Mouse (Mus musculus) lung, postnatal 0 days (tissue): ENCODE measurements at regions not wholly inside any gene's neighbourhood (a gene's known extent, or its start where the extent isn't known, plus 50 kb on each side); places are given as distances from the start of the nearest gene placed in this dataset.

Experiments
- ATAC-seq: fragments of 200-750 bp; cut with Nextera tagmentation; 2 replicates; pipeline ENCODE4 v1.8.0; 2017; ENCODE audit warnings: moderate library complexity
- DNase-seq: peaks from one replicate; pipeline ENCODE4 v3.0.0-alpha.2; 2016; ENCODE audit warnings: low spot score
- H3K27ac ChIP-seq: fragments of 300-500 bp; sonication (generic); 2 replicates; pipeline ENCODE4 v1.5.1; 2014; ENCODE audit warnings: antibody characterized with exemption, mild to moderate bottlenecking, low read length, mixed read lengths
- H3K27me3 ChIP-seq: fragments of 300-500 bp; sonication (generic); replicated peaks from 2 replicates; pipeline ENCODE4 v1.6.1; 2014; ENCODE audit warnings: low read length, mixed read lengths; ENCODE audit not compliant: insufficient read depth
- H3K36me3 ChIP-seq: fragments of 300-500 bp; sonication (generic); 2 replicates; pipeline ENCODE4 v1.6.1; 2014; ENCODE audit warnings: low read length, mixed read lengths; ENCODE audit not compliant: insufficient read depth
- H3K4me1 ChIP-seq: fragments of 300-500 bp; sonication (generic); 2 replicates; pipeline ENCODE4 v1.6.1; 2014; ENCODE audit warnings: antibody characterized with exemption, low read depth, low read length, mixed read lengths; ENCODE audit not compliant: insufficient read depth
- H3K4me2 ChIP-seq: fragments of 300-500 bp; sonication (generic); replicated peaks from 2 replicates; pipeline ENCODE4 v1.6.1; 2014; ENCODE audit warnings: low read depth, mild to moderate bottlenecking, low read length, moderate library complexity, mixed read lengths
- H3K4me3 ChIP-seq: fragments of 300-500 bp; sonication (generic); 2 replicates; pipeline ENCODE4 v1.5.1; 2014; ENCODE audit warnings: low read depth, low read length
- H3K9ac ChIP-seq: fragments of 300-500 bp; sonication (generic); replicated peaks from 2 replicates; pipeline ENCODE4 v1.6.1; 2014; ENCODE audit warnings: low read depth, mild to moderate bottlenecking
- H3K9me3 ChIP-seq: fragments of 300-500 bp; sonication (generic); 2 replicates; pipeline ENCODE4 v1.6.1; 2016; ENCODE audit warnings: low read length, mixed read lengths
- CTCF ChIP-seq: IDR thresholded peaks from 2 replicates; pipeline ENCODE4 v1.5.1; 2016; ENCODE audit warnings: antibody characterized with exemption, mild to moderate bottlenecking
- EP300 ChIP-seq: IDR thresholded peaks from 2 replicates; pipeline ENCODE4 v1.6.1; 2016; ENCODE audit warnings: antibody characterized with exemption, mild to moderate bottlenecking, control low read depth
- WGBS: fragments of 180-500 bp; shearing (Covaris S2); extraction: QIAGEN DNeasy Blood & Tissue Kit; methylation state at CpG from one replicate; pipeline ENCODE4 v1.1.7; 2014; 5-methylcytosine and 5-hydroxymethylcytosine counted together

DNA sequence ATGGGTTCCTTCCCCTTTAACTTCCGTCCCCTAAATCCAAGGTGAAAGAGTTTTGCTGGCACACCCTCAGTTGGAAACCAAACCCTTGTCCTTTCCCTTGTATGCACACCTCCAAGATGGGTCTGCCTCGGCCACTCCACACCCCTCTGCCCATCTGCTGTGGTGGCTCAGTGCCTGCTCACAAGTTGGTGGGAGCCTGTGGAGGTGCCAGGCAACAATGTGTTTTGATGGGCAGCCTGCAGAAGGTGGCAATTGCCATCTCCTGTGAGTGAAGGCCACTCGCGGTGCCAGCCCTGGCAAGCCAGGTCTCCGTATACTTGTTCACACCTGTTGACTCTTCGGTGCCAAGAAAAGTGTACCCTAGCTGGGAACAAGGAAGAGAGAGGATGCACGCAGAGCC, 344.8 kb downstream of the Rps6kc1 start:
- Histone ChIP-seq H3K4me2 (no peak overlapping the region), H3K27ac (no peak overlapping the region), H3K9me3 (no peaks in the 10 kb centered on the region), H3K4me1 (no peaks in the 10 kb centered on the region), H3K4me3 (no peak overlapping the region), H3K36me3 (no peaks in the 10 kb centered on the region), H3K27me3 (no peaks in the 10 kb centered on the region), H3K9ac (no peak overlapping the region)
- WGBS: 86% methylated on average over 7 of the region's 7 CpGs
- DNase-seq (no peak), ATAC-seq (no peak)
- no peak for TF ChIP-seq CTCF
- no peak for TF ChIP-seq EP300

- TF ChIP-seq EP300 (no peak), CTCF (no peak)
- H3K4me2 ChIP-seq: no peak overlapping the region
- peak; percentile 40 for ATAC-seq
- peak; percentile 34 for DNase-seq
- no peaks in the 10 kb centered on the region for H3K27me3 ChIP-seq
- H3K27ac ChIP-seq: no peak overlapping the region
- H3K4me1 ChIP-seq: no peaks in the 10 kb centered on the region
- 32% methylated on average over 13 of the region's 13 CpGs for WGBS
- H3K4me3 ChIP-seq: no peak overlapping the region
- no peaks in the 10 kb centered on the region for H3K9me3 ChIP-seq
- H3K36me3 ChIP-seq: no peaks in the 10 kb centered on the region
- no peak overlapping the region for H3K9ac ChIP-seq
These were observed 348.6 kb downstream of the Rps6kc1 start for GRCm38 (mm10) chr1:190562865-190563457.

DNA sequence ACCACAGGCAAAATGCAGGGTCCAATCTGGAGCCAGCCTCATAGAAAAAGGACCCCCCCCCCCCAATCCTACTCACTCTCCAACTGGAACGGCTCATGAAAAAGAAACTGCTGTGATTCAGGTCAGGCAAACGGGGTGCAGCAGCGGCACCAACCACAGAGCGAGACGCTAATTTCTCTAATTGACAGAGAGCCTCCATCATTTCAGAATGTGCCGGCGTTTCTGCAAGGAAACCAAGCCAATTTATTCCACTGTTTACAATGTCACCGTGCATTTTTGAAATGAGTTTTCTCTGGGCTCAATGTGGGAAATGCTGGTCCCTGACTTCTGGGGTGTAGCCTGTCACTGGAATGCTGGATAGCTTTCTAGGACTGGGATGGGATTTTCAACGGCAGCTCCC, 351.5 kb downstream of the Rps6kc1 start:
- H3K27ac ChIP-seq: no peak overlapping the region
- no peak for ATAC-seq
- H3K36me3 ChIP-seq: no peaks in the 10 kb centered on the region
- H3K9me3 ChIP-seq: no peaks in the 10 kb centered on the region
- H3K27me3 ChIP-seq: no peaks in the 10 kb centered on the region
- no peak overlapping the region for H3K9ac ChIP-seq
- no peaks in the 10 kb centered on the region for H3K4me1 ChIP-seq
- WGBS: 57% methylated on average over 9 of the region's 9 CpGs
- TF ChIP-seq CTCF (no peak), EP300 (no peak)
- H3K4me3 ChIP-seq: no peak overlapping the region
- DNase-seq: no peak
- H3K4me2 ChIP-seq: no peak overlapping the region

GRCm38 (mm10) chr1:190541892-190542291, 369.7 kb downstream of the Rps6kc1 start:
- Histone ChIP-seq H3K27me3 (no peaks in the 10 kb centered on the region), H3K9me3 (no peaks in the 10 kb centered on the region), H3K36me3 (no peaks in the 10 kb centered on the region), H3K4me3 (no peak overlapping the region), H3K27ac (no peak overlapping the region), H3K4me1 (no peaks in the 10 kb centered on the region), H3K4me2 (no peak overlapping the region), H3K9ac (no peak overlapping the region)
- no peak for TF ChIP-seq EP300
- TF ChIP-seq CTCF: peak; percentile 36; the same call in 1 of the 2 replicates
- DNase-seq: no peak
- no peak for ATAC-seq
- 62% methylated on average over 2 of the region's 2 CpGs for WGBS

DNA sequence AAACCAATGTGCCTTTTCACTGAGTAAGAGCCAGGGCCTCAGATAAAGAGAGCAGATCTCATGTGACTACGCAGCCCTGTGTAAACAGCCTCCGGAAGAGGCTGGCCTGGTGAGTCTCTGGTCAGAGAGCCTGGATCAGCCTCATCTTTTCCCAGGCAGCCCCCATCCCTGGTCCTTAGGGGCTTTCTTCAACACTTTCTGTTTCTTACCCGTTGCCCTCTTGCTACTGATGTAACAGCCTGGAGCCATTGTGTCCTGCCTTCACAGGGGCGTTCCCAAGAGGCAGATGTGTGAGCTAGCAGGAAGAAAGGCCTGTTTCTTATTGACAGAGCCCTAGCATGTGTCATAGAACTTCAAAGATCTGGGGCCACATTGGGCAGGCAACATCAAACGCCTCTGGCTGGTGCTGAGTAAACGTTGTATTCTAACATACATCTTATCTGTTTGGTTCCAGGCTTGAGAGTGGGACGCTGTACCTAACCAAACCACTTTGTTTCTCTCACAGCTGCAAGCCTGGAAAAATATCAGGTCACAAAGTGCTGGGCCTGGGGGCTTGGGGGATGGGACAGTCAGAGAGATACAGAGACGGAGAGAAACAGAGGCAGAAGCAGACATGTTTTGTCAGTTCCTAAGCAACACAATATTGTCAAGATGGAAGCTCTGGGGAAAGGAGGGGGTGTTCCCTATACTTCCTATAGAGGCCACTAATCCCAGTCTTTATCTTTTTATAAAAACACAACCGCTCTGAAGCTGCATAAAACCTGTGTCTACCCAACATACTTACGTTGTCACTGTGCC, 362.6 kb upstream of the Prox1 start:
- no peaks in the 10 kb centered on the region for H3K4me1 ChIP-seq
- TF ChIP-seq EP300 (no peak), CTCF (no peak)
- no peak overlapping the region for H3K27ac ChIP-seq
- no peak for DNase-seq
- WGBS: 22% methylated on average over 10 of the region's 10 CpGs
- H3K4me2 ChIP-seq: no peak overlapping the region
- no peaks in the 10 kb centered on the region for H3K9me3 ChIP-seq
- no peak overlapping the region for H3K9ac ChIP-seq
- H3K27me3 ChIP-seq: no peaks in the 10 kb centered on the region
- no peaks in the 10 kb centered on the region for H3K36me3 ChIP-seq
- no peak overlapping the region for H3K4me3 ChIP-seq
- ATAC-seq: 0 out of 2 replicates have a peak, but pooled peaks have one; percentile 11

- H3K9me3 ChIP-seq: no peaks in the 10 kb centered on the region
- DNase-seq (no peak), ATAC-seq (no peak)
- H3K27ac ChIP-seq: no peak overlapping the region
- 86% methylated on average over 6 of the region's 6 CpGs for WGBS
- TF ChIP-seq CTCF (no peak), EP300 (no peak)
- H3K4me1 ChIP-seq: no peaks in the 10 kb centered on the region
- no peaks in the 10 kb centered on the region for H3K36me3 ChIP-seq
- H3K4me2 ChIP-seq: no peak overlapping the region
- no peak overlapping the region for H3K9ac ChIP-seq
- H3K27me3 ChIP-seq: no peaks in the 10 kb centered on the region
- H3K4me3 ChIP-seq: no peak overlapping the region
These were observed 360.7 kb upstream of the Prox1 start for GRCm38 (mm10) chr1:190531224-190531623.
